ENCODE assay signal across 8 mouse cellular contexts in genomic region chr11:116515330-116516020, GRCm38 (mm10). TPM values are rescaled to one million over a fixed set of nuclear protein-coding genes. Genes with fewer than 3 reads are reported as not detected.
DNase-seq lines count a peak whose midpoint lies in the region; ATAC-seq and TF ChIP-seq lines count a peak whose summit lies in the region.
"Had no signal": no experiment of that assay in that cellular context is flagged by ENCODE, and none has a peak within 500 bp of the region (broad histone marks: within the 10 kb centered on the region; RNA-seq: fewer than 3 reads in every experiment).

No protein-coding gene starts in this region.

- no peaks in the 10 kb centered on the region for H3K4me1 ChIP-seq in lung, postnatal 0 days (ENCODE audit: insufficient read depth, low read depth, low read length)
- H3K4me1 ChIP-seq in embryonic facial prominence, embryonic 15.5 days = peaks cover 16% of the 10 kb centered on the region
- H3K4me1 ChIP-seq in stomach, postnatal 0 days (replicated peaks; ENCODE audit: control insufficient read depth, insufficient read depth) = no peaks in the 10 kb centered on the region

- TF ChIP-seq EP300 in lung, postnatal 0 days (IDR thresholded peaks at IDR 0.05) = no peak
- no peak for TF ChIP-seq EP300 in stomach, postnatal 0 days (optimal IDR thresholded peaks at IDR 0.05)

- H3K9ac ChIP-seq in lung, postnatal 0 days (replicated peaks; ENCODE audit: low read depth) = no peak overlapping the region
- no peak overlapping the region for H3K9ac ChIP-seq in embryonic facial prominence, embryonic 15.5 days
- H3K9ac ChIP-seq in stomach, postnatal 0 days (ENCODE audit: low read length) = no peak overlapping the region

- H3K4me3 ChIP-seq in lung, postnatal 0 days (ENCODE audit: low read depth, low read length) = no peak overlapping the region
- no peak overlapping the region for H3K4me3 ChIP-seq in embryonic facial prominence, embryonic 15.5 days (replicated peaks)
- no peak overlapping the region for H3K4me3 ChIP-seq in stomach, postnatal 0 days (ENCODE audit: low read depth, low read length)
- H3K4me3 ChIP-seq: myocyte had no signal

- no peak overlapping the region for H3K4me2 ChIP-seq in lung, postnatal 0 days (replicated peaks; ENCODE audit: low read depth, low read length)
- 0 out of 2 replicates have a peak overlapping the region, but pooled peaks have one; percentile 12 for H3K4me2 ChIP-seq in embryonic facial prominence, embryonic 15.5 days (replicated peaks)
- no peak overlapping the region for H3K4me2 ChIP-seq in stomach, postnatal 0 days (replicated peaks; ENCODE audit: low read depth)

- no peaks in the 10 kb centered on the region for H3K9me3 ChIP-seq in lung, postnatal 0 days (ENCODE audit: low read length)
- no peaks in the 10 kb centered on the region for H3K9me3 ChIP-seq in embryonic facial prominence, embryonic 15.5 days (replicated peaks)
- H3K9me3 ChIP-seq in stomach, postnatal 0 days (ENCODE audit: control insufficient read depth, low read length) = no peaks in the 10 kb centered on the region

- TF ChIP-seq CTCF in lung, postnatal 0 days (IDR thresholded peaks at IDR 0.05) = peak; percentile 49
- TF ChIP-seq CTCF in stomach, postnatal 0 days (IDR thresholded peaks at IDR 0.05; ENCODE audit: low read depth) = peak; percentile 36; the same call in 1 of the 2 replicates

- 28% methylated on average over 24 of the region's 24 CpGs for WGBS in lung, postnatal 0 days
- WGBS in embryonic facial prominence, embryonic 15.5 days = 15% methylated on average over 24 of the region's 24 CpGs
- 38% methylated on average over 24 of the region's 24 CpGs for WGBS in stomach, postnatal 0 days

- H3K27ac ChIP-seq in lung, postnatal 0 days (ENCODE audit: low read length) = no peak overlapping the region
- H3K27ac ChIP-seq in embryonic facial prominence, embryonic 15.5 days (replicated peaks) = no peak overlapping the region
- no peak overlapping the region for H3K27ac ChIP-seq in stomach, postnatal 0 days (replicated peaks)

- ATAC-seq in lung, postnatal 0 days = no peak
- ATAC-seq in embryonic facial prominence, embryonic 15.5 days (ENCODE audit: insufficient number of reproducible peaks, low FRiP score, low TSS enrichment, low read depth) = no peak
- ATAC-seq in stomach, postnatal 0 days (ENCODE audit: low FRiP score, low TSS enrichment) = no peak

- no peaks in the 10 kb centered on the region for H3K36me3 ChIP-seq in lung, postnatal 0 days (ENCODE audit: insufficient read depth, low read length)
- H3K36me3 ChIP-seq in embryonic facial prominence, embryonic 15.5 days = no peaks in the 10 kb centered on the region
- H3K36me3 ChIP-seq in stomach, postnatal 0 days (ENCODE audit: control insufficient read depth, insufficient read depth, low read length) = no peaks in the 10 kb centered on the region

- H3K27me3 ChIP-seq in lung, postnatal 0 days (replicated peaks; ENCODE audit: insufficient read depth, low read length) = no peaks in the 10 kb centered on the region
- H3K27me3 ChIP-seq in embryonic facial prominence, embryonic 15.5 days = no peaks in the 10 kb centered on the region
- H3K27me3 ChIP-seq in stomach, postnatal 0 days (ENCODE audit: control insufficient read depth, insufficient read depth, low read length) = no peaks in the 10 kb centered on the region

- no peak for DNase-seq in lung, postnatal 0 days (ENCODE audit: low spot score)
- no peak for DNase-seq in lung, adult 18-20 months
- peak; percentile 41 for DNase-seq in kidney, postnatal 14 days
- DNase-seq in stomach, postnatal 0 days (ENCODE audit: low spot score) = peak; percentile 59
- DNase-seq in ovary, postnatal 14 days (ENCODE audit: low spot score) = no peak
- no peak for DNase-seq in layer of hippocampus, adult 18-20 months (ENCODE audit: low spot score in 2 of 2)

RNA-seq across cellular contexts. Expression of gene Sphk1, which starts 15.2 kb away (rescaled TPM):
- polyA plus RNA-seq in lung, postnatal 0 days (2015; fragmentation: Nextera tagmentation; extraction: Ambion mirVana) = 38.6 and 56.3 TPM in 2 replicates
- 12.3 and 12.5 TPM in 2 replicates for polyA plus RNA-seq in embryonic facial prominence, embryonic 15.5 days (2015; fragmentation: Nextera tagmentation; extraction: Ambion mirVana)
- polyA plus RNA-seq in stomach, postnatal 0 days (2015; fragmentation: Nextera tagmentation; extraction: Ambion mirVana) = 7.9 and 10.0 TPM in 2 replicates
- 1 to 10 TPM in 1 of 2 experiments, under 1 TPM in 1; 0.84 to 2.3 TPM for total RNA-seq in layer of hippocampus, adult 18-20 months (2021)

RNA-seq across cellular contexts. Expression of gene Prpsap1, which starts 21.5 kb away (rescaled TPM):
- polyA plus RNA-seq in lung, postnatal 0 days (2015; fragmentation: Nextera tagmentation; extraction: Ambion mirVana) = 89.5 and 97.7 TPM in 2 replicates
- polyA plus RNA-seq in embryonic facial prominence, embryonic 15.5 days (2015; fragmentation: Nextera tagmentation; extraction: Ambion mirVana) = 154 and 161 TPM in 2 replicates
- polyA plus RNA-seq in stomach, postnatal 0 days (2015; fragmentation: Nextera tagmentation; extraction: Ambion mirVana) = 94.0 and 97.1 TPM in 2 replicates
- 10 to 100 TPM; 87.0 to 91.5 TPM for total RNA-seq in layer of hippocampus, adult 18-20 months (2021)

RNA-seq across cellular contexts. Expression of gene Qrich2, which starts 49.4 kb away (rescaled TPM):
- 0.05 and 0.06 TPM in 2 replicates for polyA plus RNA-seq in lung, postnatal 0 days (2015; fragmentation: Nextera tagmentation; extraction: Ambion mirVana)
- polyA plus RNA-seq in embryonic facial prominence, embryonic 15.5 days (2015; fragmentation: Nextera tagmentation; extraction: Ambion mirVana) = 0.09 and 0.16 TPM in 2 replicates
- 0.08 and 0.16 TPM in 2 replicates for polyA plus RNA-seq in stomach, postnatal 0 days (2015; fragmentation: Nextera tagmentation; extraction: Ambion mirVana)
- not detected for total RNA-seq in layer of hippocampus, adult 18-20 months (2021)
- polyA plus RNA-seq: myocyte had no signal

Comparison
In these comparisons a context has a peak if more than half of its experiments do, and no peak if none do; other contexts are left out.
1. DNase-seq: peak in kidney, postnatal 14 days (single experiment) and stomach, postnatal 0 days (single experiment); none in lung, postnatal 0 days (single experiment), lung, adult 18-20 months (0 of 2), ovary, postnatal 14 days (single experiment) and layer of hippocampus, adult 18-20 months (0 of 2).